Mouse (Mus musculus) lung, embryonic 14.5 days (tissue): ENCODE data around the gene Rbm45. TPM values are rescaled to one million over a fixed set of nuclear protein-coding genes. Genes with fewer than 3 reads are reported as not detected.

Experiments
- ATAC-seq: fragments of 200-750 bp; cut with Nextera tagmentation; 2 replicates; pipeline ENCODE4 v1.8.0; 2017; ENCODE audit warnings: mild to moderate bottlenecking, moderate TSS enrichment, moderate library complexity; ENCODE audit not compliant: insufficient read depth
- DNase-seq: peaks from one replicate; pipeline ENCODE4 v3.0.0-alpha.2; 2015
- H3K27ac ChIP-seq: fragments of 300-500 bp; sonication (generic); 2 replicates; pipeline ENCODE4 v1.5.1; 2014; ENCODE audit warnings: low read depth, mild to moderate bottlenecking, moderate library complexity
- H3K27me3 ChIP-seq: fragments of 300-500 bp; sonication (generic); 2 replicates; pipeline ENCODE4 v1.6.1; 2014; ENCODE audit warnings: low read length, control low read depth; ENCODE audit not compliant: insufficient read depth
- H3K36me3 ChIP-seq: fragments of 300-500 bp; sonication (generic); 2 replicates; pipeline ENCODE4 v1.6.1; 2014; ENCODE audit warnings: control low read depth; ENCODE audit not compliant: insufficient read depth
- H3K4me1 ChIP-seq: fragments of 300-500 bp; sonication (generic); 2 replicates; pipeline ENCODE4 v1.6.1; 2014; ENCODE audit warnings: antibody characterized with exemption, control low read depth; ENCODE audit not compliant: insufficient read depth
- H3K4me2 ChIP-seq: fragments of 300-500 bp; sonication (generic); 2 replicates; pipeline ENCODE4 v1.6.1; 2014; ENCODE audit warnings: mild to moderate bottlenecking
- H3K4me3 ChIP-seq: fragments of 300-500 bp; sonication (generic); 2 replicates; pipeline ENCODE4 v1.5.1; 2014; ENCODE audit warnings: low read depth, low read length
- H3K9ac ChIP-seq: fragments of 300-500 bp; sonication (generic); 2 replicates; pipeline ENCODE4 v1.6.1; 2014
- H3K9me3 ChIP-seq: fragments of 300-500 bp; sonication (generic); 2 replicates; pipeline ENCODE4 v1.6.1; 2016; ENCODE audit warnings: low read depth, low read length, control low read depth
- CTCF ChIP-seq: IDR thresholded peaks from 2 replicates; pipeline ENCODE4 v1.5.1; 2016; ENCODE audit warnings: antibody characterized with exemption, low read depth
- WGBS: fragments of 180-500 bp; shearing (Covaris S2); extraction: QIAGEN DNeasy Blood & Tissue Kit; methylation state at CpG from one replicate; pipeline ENCODE4 v1.1.7; 2014; 5-methylcytosine and 5-hydroxymethylcytosine counted together
- polyA plus RNA-seq: library from polyadenylated mRNA; unstranded; fragments of >200 nt; fragmentation: Nextera tagmentation; extraction: Ambion mirVana; gene quantifications from 2 replicates; pipeline ENCODE4 v1.2.1, GENCODE M21; 2014

Rbm45 gene
- polyA plus RNA-seq: 15.1 and 16.2 TPM in 2 replicates

GRCm38 (mm10) chr2:76369821-76370655 lies at the start of gene Rbm45:
Gene Rbm45, plus strand, starts transcription at chr2:76369984.
- no peaks in the 10 kb centered on the region for H3K9me3 ChIP-seq
- H3K4me1 ChIP-seq: peaks cover 5% of the 10 kb centered on the region; the same call in 1 of the 2 replicates
- DNase-seq: peak; percentile 94
- peaks cover 26% of the 10 kb centered on the region for H3K36me3 ChIP-seq
- ATAC-seq: peak; percentile 90
- under 1% methylated on average over 61 of the region's 61 CpGs for WGBS
- peak within 1 kb of the TSS; percentile 94 for H3K4me3 ChIP-seq
- peak within 1 kb of the TSS; percentile 92 for H3K4me2 ChIP-seq
- peak; percentile 86 for TF ChIP-seq CTCF
- H3K9ac ChIP-seq: peak within 1 kb of the TSS; percentile 76
- H3K27me3 ChIP-seq: no peaks in the 10 kb centered on the region
- H3K27ac ChIP-seq: peak within 1 kb of the TSS; percentile 70

- Histone ChIP-seq H3K9ac (no peak overlapping the region), H3K9me3 (no peaks in the 10 kb centered on the region), H3K27ac (no peak overlapping the region), H3K27me3 (no peaks in the 10 kb centered on the region), H3K4me3 (no peak overlapping the region), H3K36me3 (no peaks in the 10 kb centered on the region), H3K4me1 (no peaks in the 10 kb centered on the region), H3K4me2 (no peak overlapping the region)
- no peak for ATAC-seq
- 88% methylated on average over 6 of the region's 6 CpGs for WGBS
- DNase-seq: no peak
- TF ChIP-seq CTCF: no peak
These were observed 49.4 kb upstream of the Rbm45 start for GRCm38 (mm10) chr2:76320336-76320735.

- 78% methylated on average over 21 of the region's 21 CpGs for WGBS
- Histone ChIP-seq H3K4me3 (no peak overlapping the region), H3K27ac (no peak overlapping the region), H3K4me2 (no peak overlapping the region), H3K27me3 (no peaks in the 10 kb centered on the region), H3K4me1 (no peaks in the 10 kb centered on the region), H3K36me3 (no peaks in the 10 kb centered on the region), H3K9ac (no peak overlapping the region), H3K9me3 (no peaks in the 10 kb centered on the region)
- no peak for ATAC-seq
- TF ChIP-seq CTCF: no peak
- no peak for DNase-seq
These were observed 46.5 kb upstream of the Rbm45 start for GRCm38 (mm10) chr2:76323185-76323875.

- WGBS: 78% methylated on average over 5 of the region's 5 CpGs
These were observed 45.3 kb upstream of the Rbm45 start for GRCm38 (mm10) chr2:76324463-76324862.

GRCm38 (mm10) chr2:76326161-76326560 lies 43.6 kb upstream of the Rbm45 start:
- no peak overlapping the region for H3K4me2 ChIP-seq
- 79% methylated on average over 3 of the region's 3 CpGs for WGBS
- H3K4me3 ChIP-seq: no peak overlapping the region
- DNase-seq (no peak), ATAC-seq (no peak)
- H3K9ac ChIP-seq: no peak overlapping the region
- H3K27ac ChIP-seq: no peak overlapping the region
- no peaks in the 10 kb centered on the region for H3K27me3 ChIP-seq
- H3K9me3 ChIP-seq: no peaks in the 10 kb centered on the region
- H3K36me3 ChIP-seq: no peaks in the 10 kb centered on the region
- TF ChIP-seq CTCF: no peak
- H3K4me1 ChIP-seq: no peaks in the 10 kb centered on the region

More at GRCm38 (mm10) chr2:76324463-76324862, 45.3 kb upstream of the Rbm45 start:
- H3K4me2 ChIP-seq: no peak overlapping the region
- ATAC-seq: no peak
- no peaks in the 10 kb centered on the region for H3K27me3 ChIP-seq
- H3K9ac ChIP-seq: no peak overlapping the region
- no peaks in the 10 kb centered on the region for H3K4me1 ChIP-seq
- no peak overlapping the region for H3K4me3 ChIP-seq
- DNase-seq: no peak
- no peaks in the 10 kb centered on the region for H3K36me3 ChIP-seq
- no peaks in the 10 kb centered on the region for H3K9me3 ChIP-seq
- no peak for TF ChIP-seq CTCF
- no peak overlapping the region for H3K27ac ChIP-seq

GRCm38 (mm10) chr2:76330081-76330480 lies 39.7 kb upstream of the Rbm45 start:
- 78% methylated on average over 5 of the region's 5 CpGs for WGBS
- Histone ChIP-seq H3K27me3 (no peaks in the 10 kb centered on the region), H3K4me1 (no peaks in the 10 kb centered on the region), H3K4me3 (no peak overlapping the region), H3K9ac (no peak overlapping the region), H3K9me3 (no peaks in the 10 kb centered on the region), H3K36me3 (no peaks in the 10 kb centered on the region), H3K27ac (no peak overlapping the region), H3K4me2 (no peak overlapping the region)
- DNase-seq (no peak), ATAC-seq (no peak)
- no peak for TF ChIP-seq CTCF

- H3K4me1 ChIP-seq: no peaks in the 10 kb centered on the region
- no peak overlapping the region for H3K4me3 ChIP-seq
- H3K27ac ChIP-seq: no peak overlapping the region
- DNase-seq (no peak), ATAC-seq (no peak)
- H3K36me3 ChIP-seq: no peaks in the 10 kb centered on the region
- H3K4me2 ChIP-seq: no peak overlapping the region
- H3K9me3 ChIP-seq: no peaks in the 10 kb centered on the region
- no peak overlapping the region for H3K9ac ChIP-seq
- TF ChIP-seq CTCF: no peak
- WGBS: 57% methylated on average over 11 of the region's 11 CpGs
- H3K27me3 ChIP-seq: no peaks in the 10 kb centered on the region
These were observed 37.5 kb upstream of the Rbm45 start for GRCm38 (mm10) chr2:76332161-76332805.
